Mouse (Mus musculus) limb, embryonic 14.5 days (tissue): ENCODE measurements around the gene Gm20388. TPM values are rescaled to one million over a fixed set of nuclear protein-coding genes. Genes with fewer than 3 reads are reported as not detected.

Experiments
- ATAC-seq: fragments of 200-750 bp; cut with Nextera tagmentation; 2 replicates; pipeline ENCODE4 v1.8.0; 2017; ENCODE audit warnings: low read depth, moderate number of reproducible peaks, moderate TSS enrichment; ENCODE audit not compliant: low FRiP score
- DNase-seq: peaks from one replicate; pipeline ENCODE4 v3.0.0-alpha.2; 2015; ENCODE audit warnings: low spot score
- H3K27ac ChIP-seq: fragments of 300-500 bp; sonication (generic); replicated peaks from 2 replicates; pipeline ENCODE4 v1.5.1; 2014; ENCODE audit warnings: low read depth, mild to moderate bottlenecking, low read length, moderate library complexity, mixed read lengths
- H3K27me3 ChIP-seq: fragments of 300-500 bp; sonication (generic); 2 replicates; pipeline ENCODE4 v1.6.1; 2014; ENCODE audit warnings: low read length, mixed read lengths; ENCODE audit not compliant: control insufficient read depth, insufficient read depth
- H3K36me3 ChIP-seq: fragments of 300-500 bp; sonication (generic); 2 replicates; pipeline ENCODE4 v1.6.1; 2014; ENCODE audit warnings: mild to moderate bottlenecking, low read length, moderate library complexity, mixed read lengths; ENCODE audit not compliant: control insufficient read depth, insufficient read depth
- H3K4me1 ChIP-seq: fragments of 300-500 bp; sonication (generic); 2 replicates; pipeline ENCODE4 v1.6.1; 2014; ENCODE audit warnings: antibody characterized with exemption, low read length, mixed read lengths; ENCODE audit not compliant: control insufficient read depth, insufficient read depth
- H3K4me2 ChIP-seq: fragments of 300-500 bp; sonication (generic); replicated peaks from 2 replicates; pipeline ENCODE4 v1.6.1; 2014; ENCODE audit warnings: low read depth, mild to moderate bottlenecking, low read length, moderate library complexity; ENCODE audit not compliant: severe bottlenecking
- H3K4me3 ChIP-seq: fragments of 300-500 bp; sonication (generic); replicated peaks from 2 replicates; pipeline ENCODE4 v1.5.1; 2014; ENCODE audit warnings: low read length
- H3K9ac ChIP-seq: fragments of 300-500 bp; sonication (generic); 2 replicates; pipeline ENCODE4 v1.6.1; 2014; ENCODE audit warnings: mild to moderate bottlenecking, low read depth, low read length, moderate library complexity; ENCODE audit not compliant: severe bottlenecking
- H3K9me3 ChIP-seq: fragments of 300-500 bp; sonication (generic); 2 replicates; pipeline ENCODE4 v1.6.1; 2016; ENCODE audit warnings: low read length; ENCODE audit not compliant: control insufficient read depth
- POLR2A ChIP-seq: fragments of 200-500 bp; IDR thresholded peaks from 2 replicates; pipeline ENCODE4 v1.8.0; 2012; ENCODE audit warnings: inconsistent platforms, mild to moderate bottlenecking, moderate library complexity, borderline replicate concordance; ENCODE audit not compliant: insufficient read depth, insufficient read length; ENCODE audit errors: extremely low read depth
- WGBS: fragments of 180-500 bp; shearing (Covaris S2); extraction: QIAGEN DNeasy Blood & Tissue Kit; methylation state at CpG from one replicate; pipeline ENCODE4 v1.1.7; 2014; 5-methylcytosine and 5-hydroxymethylcytosine counted together
- polyA plus RNA-seq, 2 experiments: library from polyadenylated mRNA; depleted of rRNA in 1 of 2; stranded (reverse) in 1 of 2; unstranded in 1 of 2; fragments of >200 nt; fragmentation: Nextera tagmentation in 1 of 2; extraction: Ambion mirVana in 1 of 2; gene quantifications; 2 replicates each; pipeline versions ENCODE4 v1.2.1 to v1.2.3; 2012 to 2014

Gene Gm20388
- polyA plus RNA-seq, 2 experiments = 1.9 to 49.9 TPM

GRCm38 (mm10) chr8:121207171-121207570, 1296.5 kb downstream of the Gm20388 start:
- ATAC-seq (no peak), DNase-seq (no peak)
- TF ChIP-seq POLR2A = no peak
- no peaks in the 10 kb centered on the region for H3K9me3 ChIP-seq
- H3K4me3 ChIP-seq = no peak overlapping the region
- H3K27ac ChIP-seq = no peak overlapping the region
- no peaks in the 10 kb centered on the region for H3K36me3 ChIP-seq
- no peak overlapping the region for H3K4me2 ChIP-seq
- H3K27me3 ChIP-seq = no peaks in the 10 kb centered on the region
- H3K9ac ChIP-seq = no peak overlapping the region
- 93% methylated on average over 2 of the region's 2 CpGs for WGBS
- H3K4me1 ChIP-seq = peaks cover 24% of the 10 kb centered on the region

- WGBS = 91% methylated on average over 3 of the region's 3 CpGs
- Histone ChIP-seq H3K27me3 (no peaks in the 10 kb centered on the region), H3K4me1 (peaks cover 6% of the 10 kb centered on the region), H3K4me3 (no peak overlapping the region), H3K36me3 (no peaks in the 10 kb centered on the region), H3K9ac (no peak overlapping the region), H3K4me2 (no peak overlapping the region), H3K27ac (no peak overlapping the region), H3K9me3 (0 out of 2 replicates have a peak, but pooled peaks cover 5% of the 10 kb centered on the region)
- TF ChIP-seq POLR2A = no peak
- DNase-seq = no peak
- no peak for ATAC-seq
Observed at GRCm38 (mm10) chr8:121210627-121211026, 1300.0 kb downstream of the Gm20388 start.

DNA sequence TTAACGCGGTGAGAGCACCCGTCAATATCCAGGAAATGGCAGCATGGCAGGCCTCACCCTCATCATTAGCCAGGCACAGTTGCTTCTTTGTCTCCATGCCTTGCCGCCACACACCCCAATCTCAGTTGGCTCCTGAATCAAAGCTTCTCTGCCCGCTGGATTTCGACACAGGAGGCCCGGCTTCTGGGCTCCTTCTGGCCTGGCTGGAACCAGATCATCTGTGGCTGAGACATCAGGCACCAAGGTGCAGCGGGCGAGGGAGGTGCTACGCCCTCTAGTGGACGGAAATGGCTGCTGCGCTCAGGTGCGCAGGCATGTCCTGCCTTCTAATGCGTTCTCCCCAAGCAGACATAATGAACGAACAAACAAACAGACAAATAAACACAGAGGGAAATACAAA, 1302.6 kb downstream of the Gm20388 start:
- TF ChIP-seq POLR2A = no peak
- Histone ChIP-seq H3K27me3 (no peaks in the 10 kb centered on the region), H3K27ac (no peak overlapping the region), H3K4me2 (no peak overlapping the region), H3K36me3 (no peaks in the 10 kb centered on the region), H3K4me1 (peaks cover 4% of the 10 kb centered on the region), H3K9ac (no peak overlapping the region), H3K4me3 (no peak overlapping the region), H3K9me3 (0 out of 2 replicates have a peak, but pooled peaks cover 5% of the 10 kb centered on the region)
- DNase-seq (no peak), ATAC-seq (no peak)
- WGBS = 41% methylated on average over 15 of the region's 15 CpGs

DNA sequence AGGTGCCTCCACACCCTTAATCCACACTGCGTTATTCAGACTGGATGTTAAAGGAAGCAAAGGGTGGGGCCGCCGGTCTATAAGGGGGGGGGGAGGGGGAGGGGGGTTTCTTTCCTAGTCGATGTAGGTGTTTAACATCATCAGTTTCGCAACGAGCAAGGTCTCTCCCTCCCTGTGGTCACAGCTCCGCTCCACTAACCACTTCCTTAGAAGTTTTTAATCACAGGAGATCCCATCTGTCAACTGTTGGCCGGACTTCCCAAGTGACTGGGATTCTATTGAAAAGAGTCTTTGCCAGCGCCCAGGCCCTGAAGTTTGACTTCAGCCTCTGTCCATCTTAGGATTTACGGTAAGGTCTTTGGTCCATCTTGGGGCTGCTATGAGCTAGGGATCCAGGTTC, 1303.0 kb downstream of the Gm20388 start:
- Histone ChIP-seq H3K36me3 (no peaks in the 10 kb centered on the region), H3K27ac (no peak overlapping the region), H3K9me3 (0 out of 2 replicates have a peak, but pooled peaks cover 5% of the 10 kb centered on the region), H3K4me2 (no peak overlapping the region), H3K4me3 (no peak overlapping the region), H3K27me3 (no peaks in the 10 kb centered on the region), H3K4me1 (peaks cover 4% of the 10 kb centered on the region), H3K9ac (no peak overlapping the region)
- ATAC-seq (no peak), DNase-seq (no peak)
- TF ChIP-seq POLR2A = no peak
- 51% methylated on average over 10 of the region's 10 CpGs for WGBS

GRCm38 (mm10) chr8:121214975-121215374, 1304.3 kb downstream of the Gm20388 start:
- Histone ChIP-seq H3K4me2 (no peak overlapping the region), H3K4me3 (no peak overlapping the region), H3K36me3 (no peaks in the 10 kb centered on the region), H3K27me3 (no peaks in the 10 kb centered on the region), H3K4me1 (peaks cover 4% of the 10 kb centered on the region; the same call in 1 of the 2 replicates), H3K9ac (no peak overlapping the region), H3K9me3 (0 out of 2 replicates have a peak, but pooled peaks cover 5% of the 10 kb centered on the region), H3K27ac (no peak overlapping the region)
- TF ChIP-seq POLR2A = no peak
- DNase-seq (no peak), ATAC-seq (no peak)
- 79% methylated on average over 10 of the region's 10 CpGs for WGBS

- H3K27me3 ChIP-seq = no peaks in the 10 kb centered on the region
Observed at GRCm38 (mm10) chr8:121216441-121216949, 1305.9 kb downstream of the Gm20388 start.

More at GRCm38 (mm10) chr8:121216441-121216949, 1305.9 kb downstream of the Gm20388 start:
- Histone ChIP-seq H3K36me3 (no peaks in the 10 kb centered on the region), H3K4me2 (no peak overlapping the region), H3K27ac (no peak overlapping the region), H3K4me3 (no peak overlapping the region), H3K9me3 (0 out of 2 replicates have a peak, but pooled peaks cover 5% of the 10 kb centered on the region), H3K9ac (no peak overlapping the region), H3K4me1 (peaks cover 11% of the 10 kb centered on the region)
- no peak for TF ChIP-seq POLR2A
- WGBS = 83% methylated on average over 10 of the region's 10 CpGs
- ATAC-seq (no peak), DNase-seq (no peak)
